Mouse (Mus musculus): ENCODE results near the gene Gm20388. TPM values are rescaled to one million over a fixed set of nuclear protein-coding genes. Genes with fewer than 3 reads are reported as not detected.

Gene Gm20388
- total and polyA plus RNA-seq, 2 experiments from 2014 or later, result 51.3 TPM; not detected in 1

- no peaks in the 10 kb centered on the region for H3K27me3 ChIP-seq (ENCODE audit: insufficient read depth, low read length)
- no peak overlapping the region for H3K4me3 ChIP-seq (ENCODE audit: low read depth, low read length)
- no peak for DNase-seq
- H3K4me2 ChIP-seq (ENCODE audit: low read depth), result no peak overlapping the region
- H3K9me3 ChIP-seq (ENCODE audit: low read length), result no peaks in the 10 kb centered on the region
- H3K4me1 ChIP-seq (ENCODE audit: insufficient read depth), result no peaks in the 10 kb centered on the region
- 73% methylated on average over 12 of the region's 12 CpGs for WGBS
- no peak for ATAC-seq
- H3K9ac ChIP-seq, result no peak overlapping the region
- H3K36me3 ChIP-seq (ENCODE audit: insufficient read depth), result no peaks in the 10 kb centered on the region
- no peak overlapping the region for H3K27ac ChIP-seq (ENCODE audit: low read depth, low read length)
- TF ChIP-seq CTCF (IDR thresholded peaks at IDR 0.05; ENCODE audit: low read depth), result no peak
These were observed 1241.8 kb downstream of the Gm20388 start for GRCm38 (mm10) chr8:121152394-121152793.

- Histone ChIP-seq H3K27ac (ENCODE audit: low read depth, low read length) (no peak overlapping the region), H3K4me3 (ENCODE audit: low read depth, low read length) (no peak overlapping the region), H3K9me3 (ENCODE audit: low read length) (no peaks in the 10 kb centered on the region), H3K27me3 (ENCODE audit: insufficient read depth, low read length) (no peaks in the 10 kb centered on the region), H3K9ac (no peak overlapping the region), H3K4me2 (ENCODE audit: low read depth) (no peak overlapping the region), H3K4me1 (ENCODE audit: insufficient read depth) (no peaks in the 10 kb centered on the region), H3K36me3 (ENCODE audit: insufficient read depth) (no peaks in the 10 kb centered on the region)
- no peak for TF ChIP-seq CTCF (IDR thresholded peaks at IDR 0.05; ENCODE audit: low read depth)
- no peak for ATAC-seq
- 93% methylated on average over 7 of the region's 7 CpGs for WGBS
- no peak for DNase-seq
These were observed 1246.4 kb downstream of the Gm20388 start for GRCm38 (mm10) chr8:121156990-121157491.

GRCm38 (mm10) chr8:121158812-121159211 is 1248.2 kb downstream of the Gm20388 start:
- TF ChIP-seq CTCF (IDR thresholded peaks at IDR 0.05; ENCODE audit: low read depth), result no peak
- H3K9ac ChIP-seq, result no peak overlapping the region
- H3K4me3 ChIP-seq (ENCODE audit: low read depth, low read length), result no peak overlapping the region
- 80% methylated on average over 13 of the region's 13 CpGs for WGBS
- no peak for DNase-seq
- no peaks in the 10 kb centered on the region for H3K27me3 ChIP-seq (ENCODE audit: insufficient read depth, low read length)
- no peak overlapping the region for H3K4me2 ChIP-seq (ENCODE audit: low read depth)
- no peaks in the 10 kb centered on the region for H3K9me3 ChIP-seq (ENCODE audit: low read length)
- H3K4me1 ChIP-seq (ENCODE audit: insufficient read depth), result no peaks in the 10 kb centered on the region
- H3K36me3 ChIP-seq (ENCODE audit: insufficient read depth), result no peaks in the 10 kb centered on the region
- no peak for ATAC-seq
- H3K27ac ChIP-seq (ENCODE audit: low read depth, low read length), result no peak overlapping the region

DNA sequence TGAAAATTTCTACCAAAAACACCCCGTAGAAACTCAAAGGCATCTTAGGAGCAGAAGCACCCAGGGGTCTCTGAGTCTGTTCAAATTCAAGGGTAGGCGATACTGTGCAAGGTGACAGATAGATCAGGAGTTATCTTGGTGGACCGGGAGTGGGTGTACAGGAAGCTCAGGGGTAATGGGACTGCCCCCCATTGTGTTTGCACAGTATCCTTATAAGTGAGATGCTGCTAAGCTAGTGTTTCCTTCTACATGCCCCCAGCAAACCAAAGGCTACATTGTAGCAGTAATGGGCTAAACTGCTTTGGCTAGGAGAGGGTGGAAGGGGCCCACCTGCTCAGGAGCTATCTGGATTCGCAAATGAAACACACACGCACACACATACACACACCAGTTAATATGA is 1250.8 kb downstream of the Gm20388 start:
- Histone ChIP-seq H3K4me2 (ENCODE audit: low read depth) (no peak overlapping the region), H3K9ac (no peak overlapping the region), H3K9me3 (ENCODE audit: low read length) (no peaks in the 10 kb centered on the region), H3K4me3 (ENCODE audit: low read depth, low read length) (no peak overlapping the region), H3K27me3 (ENCODE audit: insufficient read depth, low read length) (no peaks in the 10 kb centered on the region), H3K36me3 (ENCODE audit: insufficient read depth) (no peaks in the 10 kb centered on the region), H3K27ac (ENCODE audit: low read depth, low read length) (no peak overlapping the region), H3K4me1 (ENCODE audit: insufficient read depth) (no peaks in the 10 kb centered on the region)
- WGBS, result 90% methylated on average over 5 of the region's 5 CpGs
- no peak for TF ChIP-seq CTCF (IDR thresholded peaks at IDR 0.05; ENCODE audit: low read depth)
- no peak for ATAC-seq
- no peak for DNase-seq

- Histone ChIP-seq H3K36me3 (ENCODE audit: insufficient read depth) (no peaks in the 10 kb centered on the region), H3K9me3 (ENCODE audit: low read length) (no peaks in the 10 kb centered on the region), H3K27me3 (ENCODE audit: insufficient read depth, low read length) (no peaks in the 10 kb centered on the region), H3K4me2 (ENCODE audit: low read depth) (no peak overlapping the region), H3K4me1 (ENCODE audit: insufficient read depth) (no peaks in the 10 kb centered on the region), H3K27ac (ENCODE audit: low read depth, low read length) (no peak overlapping the region), H3K9ac (no peak overlapping the region), H3K4me3 (ENCODE audit: low read depth, low read length) (no peak overlapping the region)
- TF ChIP-seq CTCF (IDR thresholded peaks at IDR 0.05; ENCODE audit: low read depth), result no peak
- 81% methylated on average over 4 of the region's 4 CpGs for WGBS
- no peak for ATAC-seq
- DNase-seq, result no peak
These were observed 1251.8 kb downstream of the Gm20388 start for GRCm38 (mm10) chr8:121162413-121162812.

DNA sequence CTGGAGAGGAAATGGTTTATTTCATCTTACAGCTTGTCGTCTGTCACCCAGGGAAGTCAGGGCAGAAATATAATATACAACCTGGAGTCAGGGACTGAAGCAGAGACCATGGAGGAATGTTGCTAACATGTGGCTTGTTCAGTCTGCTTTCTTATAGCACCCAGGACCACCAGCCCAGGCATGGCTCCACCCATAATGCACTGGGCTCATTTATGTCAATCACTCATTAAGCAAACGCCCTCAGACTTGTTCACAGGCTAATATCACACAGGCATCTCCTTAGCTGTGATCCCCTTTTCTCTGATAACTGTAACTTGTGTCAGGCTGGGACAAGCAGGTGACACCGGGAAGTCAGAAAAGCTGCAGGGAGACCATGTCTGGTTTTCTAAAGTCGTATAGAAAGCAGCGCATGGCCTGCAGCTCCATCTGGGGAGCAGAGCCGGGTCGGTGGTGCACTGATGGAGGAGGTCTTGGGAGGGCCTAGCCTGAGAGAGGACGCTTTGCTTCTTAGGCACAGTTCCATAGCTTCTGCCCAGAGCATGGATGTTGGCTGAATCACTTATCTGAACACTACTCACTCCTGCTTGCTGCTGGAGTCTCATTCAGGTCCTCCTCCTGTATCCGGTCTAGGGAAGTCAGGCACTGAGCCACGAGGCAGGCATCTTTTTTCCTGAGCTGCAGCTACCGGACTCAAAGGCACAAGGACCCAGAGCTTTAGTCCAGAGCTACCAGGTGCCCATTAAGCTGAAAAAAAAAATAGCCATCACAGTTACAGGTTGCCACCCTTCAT is 1252.5 kb downstream of the Gm20388 start:
- TF ChIP-seq CTCF (IDR thresholded peaks at IDR 0.05; ENCODE audit: low read depth), result no peak
- Histone ChIP-seq H3K27ac (ENCODE audit: low read depth, low read length) (no peak overlapping the region), H3K9me3 (ENCODE audit: low read length) (no peaks in the 10 kb centered on the region), H3K4me2 (ENCODE audit: low read depth) (no peak overlapping the region), H3K36me3 (ENCODE audit: insufficient read depth) (no peaks in the 10 kb centered on the region), H3K27me3 (ENCODE audit: insufficient read depth, low read length) (no peaks in the 10 kb centered on the region), H3K4me3 (ENCODE audit: low read depth, low read length) (no peak overlapping the region), H3K9ac (no peak overlapping the region), H3K4me1 (ENCODE audit: insufficient read depth) (no peaks in the 10 kb centered on the region)
- WGBS, result 70% methylated on average over 11 of the region's 11 CpGs
- no peak for ATAC-seq
- no peak for DNase-seq

GRCm38 (mm10) chr8:121164017-121164469 is 1253.4 kb downstream of the Gm20388 start:
- H3K27me3 ChIP-seq (ENCODE audit: insufficient read depth, low read length), result no peaks in the 10 kb centered on the region
- no peak for TF ChIP-seq CTCF (IDR thresholded peaks at IDR 0.05; ENCODE audit: low read depth)
- no peak overlapping the region for H3K9ac ChIP-seq
- no peak for DNase-seq
- no peak overlapping the region for H3K27ac ChIP-seq (ENCODE audit: low read depth, low read length)
- no peak for ATAC-seq
- H3K9me3 ChIP-seq (ENCODE audit: low read length), result no peaks in the 10 kb centered on the region
- H3K36me3 ChIP-seq (ENCODE audit: insufficient read depth), result no peaks in the 10 kb centered on the region
- no peaks in the 10 kb centered on the region for H3K4me1 ChIP-seq (ENCODE audit: insufficient read depth)
- no peak overlapping the region for H3K4me3 ChIP-seq (ENCODE audit: low read depth, low read length)
- no peak overlapping the region for H3K4me2 ChIP-seq (ENCODE audit: low read depth)
- 36% methylated on average over 8 of the region's 8 CpGs for WGBS

Data from forebrain, postnatal 0 days (tissue).